Mouse (Mus musculus) hindbrain, embryonic 11.5 days (tissue): ENCODE results near the gene Ccno. TPM values are rescaled to one million over a fixed set of nuclear protein-coding genes. Genes with fewer than 3 reads are reported as not detected.

Source experiments
- ATAC-seq: fragments of 200-750 bp; cut with Nextera tagmentation; 2 replicates; pipeline ENCODE4 v1.8.0; 2017; ENCODE audit warnings: mild to moderate bottlenecking, moderate TSS enrichment, moderate library complexity; ENCODE audit not compliant: low FRiP score
- DNase-seq: peaks from one replicate; pipeline ENCODE4 v3.0.0-alpha.2; 2015; ENCODE audit warnings: low spot score
- H3K27ac ChIP-seq: fragments of 300-500 bp; sonication (generic); 2 replicates; pipeline ENCODE4 v1.5.1; 2014; ENCODE audit warnings: mild to moderate bottlenecking, low read depth, low read length
- H3K27me3 ChIP-seq: fragments of 300-500 bp; sonication (generic); 2 replicates; pipeline ENCODE4 v1.6.1; 2014; ENCODE audit warnings: mild to moderate bottlenecking, low read length, moderate library complexity, mixed read lengths; ENCODE audit not compliant: control insufficient read depth, insufficient read depth
- H3K36me3 ChIP-seq: fragments of 300-500 bp; sonication (generic); 2 replicates; pipeline ENCODE4 v1.6.1; 2014; ENCODE audit warnings: mild to moderate bottlenecking, low read length, moderate library complexity, mixed read lengths; ENCODE audit not compliant: control insufficient read depth, insufficient read depth
- H3K4me1 ChIP-seq: fragments of 300-500 bp; sonication (generic); replicated peaks from 2 replicates; pipeline ENCODE4 v1.6.1; 2014; ENCODE audit warnings: low read length, mixed read lengths; ENCODE audit not compliant: control insufficient read depth, insufficient read depth
- H3K4me2 ChIP-seq: fragments of 300-500 bp; sonication (generic); replicated peaks from 2 replicates; pipeline ENCODE4 v1.6.1; 2014; ENCODE audit warnings: mild to moderate bottlenecking, low read depth, low read length
- H3K4me3 ChIP-seq: fragments of 300-500 bp; sonication (generic); 2 replicates; pipeline ENCODE4 v1.5.1; 2014; ENCODE audit warnings: low read depth, low read length
- H3K9ac ChIP-seq: fragments of 300-500 bp; sonication (generic); 2 replicates; pipeline ENCODE4 v1.6.1; 2014; ENCODE audit warnings: low read depth, low read length
- H3K9me3 ChIP-seq: fragments of 300-500 bp; sonication (generic); 2 replicates; pipeline ENCODE4 v1.6.1; 2016; ENCODE audit warnings: low read length; ENCODE audit not compliant: control insufficient read depth
- whole genome bisulfite sequencing: fragments of 180-500 bp; shearing (Covaris S2); extraction: QIAGEN DNeasy Blood & Tissue Kit; methylation state at CpG from one replicate; pipeline ENCODE4 v1.1.7; 2014; 5-methylcytosine and 5-hydroxymethylcytosine counted together
- polyA plus RNA-seq: library from polyadenylated mRNA; unstranded; fragments of >200 nt; fragmentation: Nextera tagmentation; extraction: Ambion mirVana; gene quantifications from 2 replicates; pipeline ENCODE4 v1.2.1, GENCODE M21; 2014

The Ccno gene
- polyA plus RNA-seq, 1 experiment from 2014 or later, result 2.6 TPM

GRCm38 (mm10) chr13:113021521-113021920 is 33.9 kb downstream of the Ccno start:
- H3K27me3 ChIP-seq, result no peaks in the 10 kb centered on the region
- no peaks in the 10 kb centered on the region for H3K4me1 ChIP-seq
- H3K36me3 ChIP-seq, result no peaks in the 10 kb centered on the region
- H3K4me3 ChIP-seq, result no peak overlapping the region
- no peak for DNase-seq
- WGBS, result 86% methylated on average over 2 of the region's 2 CpGs
- H3K9me3 ChIP-seq, result no peaks in the 10 kb centered on the region
- no peak overlapping the region for H3K27ac ChIP-seq
- ATAC-seq, result no peak
- no peak overlapping the region for H3K4me2 ChIP-seq
- no peak overlapping the region for H3K9ac ChIP-seq

DNA sequence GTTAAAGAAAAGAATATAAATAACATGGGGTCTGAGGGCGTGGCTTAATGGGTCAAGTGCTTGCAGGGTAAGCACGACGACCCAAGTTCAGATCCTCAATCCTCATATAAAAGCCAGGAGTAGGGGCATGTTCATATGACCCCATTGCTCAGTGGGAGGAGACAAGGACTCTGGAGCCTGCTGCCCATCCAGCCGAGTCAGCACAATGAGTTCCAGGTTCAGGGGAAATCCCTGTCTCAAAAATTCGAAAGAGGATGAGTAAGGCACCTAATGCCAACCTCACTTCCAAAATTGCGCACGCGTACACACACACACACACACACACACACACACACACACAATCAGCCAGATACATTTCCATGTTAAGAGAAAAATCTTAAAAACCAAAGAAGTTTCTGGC is 34.9 kb downstream of the Ccno start:
- ATAC-seq (no peak), DNase-seq (no peak)
- H3K4me2 ChIP-seq, result no peak overlapping the region
- no peaks in the 10 kb centered on the region for H3K27me3 ChIP-seq
- no peak overlapping the region for H3K9ac ChIP-seq
- no peak overlapping the region for H3K4me3 ChIP-seq
- H3K36me3 ChIP-seq, result no peaks in the 10 kb centered on the region
- WGBS, result 78% methylated on average over 8 of the region's 8 CpGs
- no peaks in the 10 kb centered on the region for H3K4me1 ChIP-seq
- H3K27ac ChIP-seq, result no peak overlapping the region
- H3K9me3 ChIP-seq, result no peaks in the 10 kb centered on the region

- Histone ChIP-seq H3K4me2 (no peak overlapping the region), H3K4me1 (no peaks in the 10 kb centered on the region), H3K9me3 (no peaks in the 10 kb centered on the region), H3K27me3 (no peaks in the 10 kb centered on the region), H3K4me3 (no peak overlapping the region), H3K9ac (no peak overlapping the region), H3K36me3 (no peaks in the 10 kb centered on the region), H3K27ac (no peak overlapping the region)
- DNase-seq, result no peak
- WGBS, result 88% methylated on average over 17 of the region's 17 CpGs
- no peak for ATAC-seq
Observed at GRCm38 (mm10) chr13:113023274-113024143, 35.9 kb downstream of the Ccno start.

GRCm38 (mm10) chr13:113031351-113031750 is 43.7 kb downstream of the Ccno start:
- Histone ChIP-seq H3K9ac (peak overlapping the region; percentile 58; the same call in 1 of the 2 replicates), H3K4me1 (peaks cover 7% of the 10 kb centered on the region), H3K9me3 (no peaks in the 10 kb centered on the region), H3K36me3 (no peaks in the 10 kb centered on the region), H3K4me2 (peak overlapping the region; percentile 92), H3K27ac (no peak overlapping the region), H3K4me3 (peak overlapping the region; percentile 42), H3K27me3 (peaks cover 27% of the 10 kb centered on the region)
- DNase-seq (no peak), ATAC-seq (peak; percentile 28)
- 3% methylated on average over 7 of the region's 7 CpGs for WGBS

DNA sequence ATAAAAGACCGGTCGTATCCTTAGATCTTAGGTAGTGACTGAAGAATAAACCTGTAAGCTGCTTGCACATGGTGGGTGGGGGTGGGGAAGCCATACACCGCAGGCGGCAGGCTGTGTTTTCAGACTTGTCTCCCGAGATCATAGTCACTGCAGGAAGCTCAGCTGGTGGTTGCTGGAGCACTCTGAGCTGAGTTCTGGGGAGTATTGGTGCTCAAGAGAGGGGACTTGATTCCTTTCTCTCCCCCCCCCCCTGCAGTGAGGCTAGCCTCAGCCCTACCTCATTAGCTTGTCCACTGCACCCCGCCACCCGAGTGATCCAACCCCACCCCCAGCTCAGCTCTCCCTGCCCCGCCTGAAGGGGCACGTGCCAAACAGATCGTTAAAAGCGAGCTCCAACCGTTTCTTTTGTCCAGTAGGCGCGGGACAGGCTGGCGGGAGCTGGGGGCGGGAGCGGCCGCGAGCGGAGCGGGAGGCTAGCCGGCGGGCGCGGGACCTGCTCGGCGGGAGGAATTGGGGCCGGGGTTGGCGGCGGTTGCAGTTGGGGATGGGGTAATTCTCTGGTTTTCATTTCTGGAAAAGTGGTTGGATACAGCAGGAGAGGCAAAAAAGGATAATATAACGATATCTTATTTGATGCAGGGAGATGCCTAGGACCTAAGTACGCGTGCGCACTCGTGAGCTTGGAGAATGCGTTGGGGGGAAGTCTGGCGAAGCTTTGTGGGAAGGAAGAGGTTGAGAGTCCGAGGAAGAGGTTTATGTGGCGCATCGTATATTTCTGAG is 44.4 kb downstream of the Ccno start:
- H3K9me3 ChIP-seq, result no peaks in the 10 kb centered on the region
- DNase-seq (peak; percentile 79), ATAC-seq (peak; percentile 70)
- H3K27me3 ChIP-seq, result peaks cover 27% of the 10 kb centered on the region
- under 1% methylated on average over 39 of the region's 40 CpGs for WGBS
- no peak overlapping the region for H3K27ac ChIP-seq
- peak overlapping the region; percentile 92 for H3K4me2 ChIP-seq
- H3K4me3 ChIP-seq, result peak overlapping the region; percentile 42
- no peaks in the 10 kb centered on the region for H3K36me3 ChIP-seq
- peaks cover 7% of the 10 kb centered on the region for H3K4me1 ChIP-seq
- H3K9ac ChIP-seq, result peak overlapping the region; percentile 58

GRCm38 (mm10) chr13:113032831-113033230 is 45.2 kb downstream of the Ccno start:
- H3K9ac ChIP-seq, result no peak overlapping the region
- H3K27me3 ChIP-seq, result peaks cover 27% of the 10 kb centered on the region
- H3K4me3 ChIP-seq, result no peak overlapping the region
- H3K27ac ChIP-seq, result no peak overlapping the region
- no peaks in the 10 kb centered on the region for H3K36me3 ChIP-seq
- DNase-seq, result peak; percentile 13
- no peak for ATAC-seq
- peaks cover 7% of the 10 kb centered on the region for H3K4me1 ChIP-seq
- H3K9me3 ChIP-seq, result no peaks in the 10 kb centered on the region
- H3K4me2 ChIP-seq, result no peak overlapping the region

DNA sequence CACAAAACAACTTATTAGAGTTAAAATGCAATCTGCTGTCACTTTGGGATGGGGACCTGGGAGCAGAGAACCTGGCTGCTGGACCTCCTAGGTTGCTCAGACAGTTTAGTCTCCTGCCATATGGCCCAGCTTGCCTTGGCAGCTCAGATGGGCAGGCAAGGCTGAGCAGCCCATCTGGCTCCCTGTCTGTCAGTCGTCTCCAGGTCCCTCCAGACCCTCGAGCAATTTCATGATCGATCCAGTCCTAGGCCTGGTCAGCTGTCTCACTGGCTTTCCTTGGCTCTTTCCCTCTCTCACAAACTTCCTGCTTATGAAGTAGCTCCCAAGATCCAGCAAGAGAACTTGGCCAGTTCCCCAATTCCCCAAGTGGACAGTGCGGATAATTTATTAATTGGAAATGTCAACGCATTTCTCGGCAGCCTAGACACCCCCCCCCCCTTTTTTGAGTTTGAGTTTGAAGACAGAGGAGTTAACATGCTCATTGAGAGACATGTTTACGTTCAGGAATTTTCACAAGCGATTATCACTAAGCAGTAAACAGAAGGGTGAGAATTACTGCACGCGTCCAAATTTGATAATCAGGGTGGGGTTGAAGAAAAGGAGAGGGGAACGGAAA is 46.8 kb downstream of the Ccno start:
- WGBS, result 2% methylated on average over 11 of the region's 11 CpGs
- no peaks in the 10 kb centered on the region for H3K36me3 ChIP-seq
- H3K4me3 ChIP-seq, result peak overlapping the region; percentile 50
- DNase-seq (peak; percentile 50), ATAC-seq (no peak)
- H3K9me3 ChIP-seq, result no peaks in the 10 kb centered on the region
- H3K9ac ChIP-seq, result peak overlapping the region; percentile 47; the same call in 1 of the 2 replicates
- peaks cover 27% of the 10 kb centered on the region for H3K27me3 ChIP-seq
- no peak overlapping the region for H3K27ac ChIP-seq
- H3K4me1 ChIP-seq, result peaks cover 7% of the 10 kb centered on the region
- H3K4me2 ChIP-seq, result peak overlapping the region; percentile 97

DNA sequence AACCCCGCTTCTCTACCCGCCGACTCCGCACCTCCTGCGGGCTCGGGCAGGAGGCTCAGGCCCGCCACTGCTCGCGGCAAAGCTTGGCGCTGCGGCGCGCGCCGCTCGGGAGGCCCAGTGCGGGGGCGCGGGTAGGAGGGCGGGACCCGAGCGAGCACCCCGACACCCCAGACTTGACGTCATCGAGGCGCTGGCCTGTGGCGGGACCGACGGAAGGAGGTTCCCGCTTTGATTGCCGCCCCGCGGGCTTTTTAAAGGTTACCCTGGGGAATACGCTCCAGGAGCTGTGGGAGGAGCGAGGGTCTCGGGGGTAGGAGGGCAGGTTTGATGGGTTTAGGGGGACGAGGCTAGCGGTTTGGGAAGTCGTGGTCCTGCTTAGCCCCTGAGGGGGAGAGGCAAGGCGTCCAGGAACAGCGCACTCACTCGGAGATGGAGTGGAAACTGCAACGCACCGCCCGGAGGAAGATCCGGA is 47.4 kb downstream of the Ccno start, which contains the start of gene Cdc20b:
Cdc20b (plus strand) TSS at position 162 of the 472 bp plus-strand sequence.
- peak within 1 kb of the TSS; percentile 97 for H3K4me2 ChIP-seq
- H3K9me3 ChIP-seq, result no peaks in the 10 kb centered on the region
- peaks cover 27% of the 10 kb centered on the region for H3K27me3 ChIP-seq
- no peak within 1 kb of the TSS for H3K27ac ChIP-seq
- peaks cover 7% of the 10 kb centered on the region for H3K4me1 ChIP-seq
- no peaks in the 10 kb centered on the region for H3K36me3 ChIP-seq
- H3K9ac ChIP-seq, result peak within 1 kb of the TSS; percentile 47
- H3K4me3 ChIP-seq, result peak within 1 kb of the TSS; percentile 50
- DNase-seq (peak; percentile 62), ATAC-seq (peak; percentile 43)
- under 1% methylated on average over 46 of the region's 46 CpGs for WGBS
